Mouse (Mus musculus): Measurements from ENCODE around the gene Gm2001.
"Not testable (repeated sequence)": the region's sequence is repeated elsewhere in the genome, so short reads cannot be mapped to it uniquely, and the experiment has no call there.

The Gm2001 gene

DNA sequence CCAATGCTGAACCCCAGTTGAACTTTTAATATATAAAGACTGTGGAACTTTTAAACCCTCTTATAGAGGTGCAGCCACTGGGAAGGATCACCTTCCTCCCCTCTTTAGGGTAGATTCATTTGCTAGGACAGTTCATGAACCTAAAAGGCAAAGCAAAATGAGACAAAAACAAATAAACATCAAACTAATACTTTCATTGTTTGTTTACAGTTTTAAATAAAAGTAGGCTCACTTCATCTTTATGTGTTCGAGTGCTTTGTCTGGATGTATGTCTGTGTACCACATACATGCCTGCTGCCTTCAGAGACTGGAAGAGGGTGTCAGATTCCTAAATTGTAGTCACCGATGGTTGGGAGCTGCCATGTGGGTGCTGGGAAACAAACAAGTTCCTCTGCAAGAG lies at the start of gene Gm2001:
Gene Gm2001 (minus strand): TSS at position 101 of the 400 bp plus-strand sequence.
- DNase-seq (ENCODE audit: low spot score in 2 of 2): not testable (repeated sequence)

DNA sequence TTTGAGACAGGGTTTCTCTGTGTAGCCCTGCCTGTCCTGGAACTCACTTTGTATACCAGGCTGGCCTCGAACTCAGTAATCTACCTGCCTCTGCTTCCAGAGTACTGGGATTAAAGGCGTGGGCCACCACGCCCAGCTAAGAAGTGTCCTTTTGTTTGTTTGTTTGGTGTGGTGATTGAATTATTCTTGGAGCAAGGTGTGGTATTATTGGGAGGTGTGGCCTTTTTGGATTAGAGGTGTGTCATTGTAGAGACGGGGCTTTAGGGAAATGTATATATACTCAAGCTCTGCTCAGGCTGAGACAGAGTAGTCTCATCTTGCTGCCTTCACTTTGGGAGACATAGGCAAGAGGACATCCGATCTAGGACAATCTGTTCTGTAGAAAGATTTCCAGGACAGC lies 31.6 kb upstream of the Gm2001 start, which contains the start of gene Gm2016:
Gene Gm2016 (plus strand): TSS at position 301 of the 400 bp plus-strand sequence.
- DNase-seq (ENCODE audit: low spot score in 2 of 2): not testable (repeated sequence)

DNA sequence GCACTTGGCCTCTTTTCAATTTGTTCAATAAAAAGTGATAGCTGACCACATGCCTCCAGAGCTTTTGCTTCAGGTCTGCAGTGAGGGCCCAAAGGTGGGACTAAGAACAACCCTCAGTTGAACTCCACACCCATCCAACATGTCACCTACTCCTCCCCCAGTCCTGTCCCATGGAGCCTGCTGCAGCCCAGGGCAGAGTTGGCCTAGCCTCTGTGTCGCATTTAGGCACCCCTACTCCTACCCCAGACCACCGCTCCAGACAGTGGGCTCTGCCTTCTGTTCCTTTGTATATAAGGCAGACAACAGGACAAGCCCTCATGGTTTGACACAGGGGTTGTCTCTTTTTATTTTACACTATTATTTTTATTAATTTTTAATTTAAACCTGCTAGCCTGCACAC lies 21.9 kb upstream of the Gm2001 start:
- DNase-seq (ENCODE audit: low spot score in 2 of 2): not testable (repeated sequence)

DNA sequence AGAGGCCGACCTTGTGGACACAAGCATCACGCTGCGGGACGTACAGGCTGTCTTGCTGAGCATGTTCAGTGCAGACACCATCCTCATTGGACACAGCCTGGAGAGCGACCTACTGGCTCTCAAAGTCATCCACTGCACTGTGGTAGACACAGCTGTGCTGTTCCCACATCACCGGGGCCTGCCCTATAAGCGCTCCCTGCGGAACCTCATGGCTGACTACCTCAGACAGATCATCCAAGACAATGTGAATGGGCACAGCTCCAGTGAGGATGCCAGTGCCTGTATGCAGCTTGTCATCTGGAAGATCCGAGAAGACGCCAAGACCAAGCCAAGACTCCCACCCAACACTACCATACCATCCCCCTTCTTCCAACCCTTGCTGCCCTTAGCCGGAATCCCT lies 21.5 kb upstream of the Gm2001 start:
- not testable (repeated sequence) for DNase-seq (ENCODE audit: low spot score in 2 of 2)

DNA sequence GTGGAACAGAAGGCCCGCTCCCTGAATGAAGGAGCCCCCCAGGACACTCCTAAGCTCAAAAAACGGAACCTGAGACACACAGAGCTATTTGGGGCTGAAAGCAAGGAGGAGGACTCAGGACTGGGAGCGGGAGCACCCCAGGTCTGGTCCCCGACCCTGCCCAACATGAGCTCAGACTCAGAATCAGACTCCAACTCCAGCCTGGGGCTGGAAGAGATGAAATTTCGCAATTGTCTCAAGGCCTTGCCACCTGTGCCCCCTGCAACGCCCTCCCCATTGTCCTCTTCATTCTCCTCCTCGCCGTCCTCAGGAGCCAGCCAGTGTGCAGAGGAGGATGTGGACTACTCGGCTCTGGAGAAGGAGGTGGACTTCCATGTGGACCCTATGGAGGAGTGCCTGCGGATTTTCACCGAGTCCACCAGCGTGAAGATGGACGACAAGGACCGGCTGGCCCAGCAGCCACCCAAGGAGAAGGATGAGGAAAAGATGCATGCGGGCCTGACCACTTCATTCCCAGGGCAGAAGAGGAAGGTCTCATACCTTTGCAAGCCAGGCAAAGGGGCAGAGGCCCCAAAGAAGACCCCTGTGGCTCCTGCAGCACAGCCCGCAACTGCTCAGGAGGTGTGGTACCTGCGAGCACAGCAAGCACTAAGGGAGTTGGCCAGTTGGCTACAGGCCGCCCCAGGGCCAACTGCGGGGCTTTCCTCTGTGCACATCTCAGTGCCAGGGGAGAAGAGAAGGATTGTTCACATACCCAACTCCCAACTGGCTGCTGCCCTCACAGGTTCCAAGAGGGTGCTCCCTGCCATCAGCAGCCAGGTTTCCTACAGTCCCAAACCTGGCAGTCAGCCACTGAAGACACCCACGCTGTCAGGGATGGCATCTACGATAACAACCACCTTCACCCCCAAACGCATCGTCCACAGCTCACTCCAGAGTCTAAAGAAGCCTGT lies 19.9 kb upstream of the Gm2001 start:
- not testable (repeated sequence) for DNase-seq (ENCODE audit: low spot score in 2 of 2)

DNA sequence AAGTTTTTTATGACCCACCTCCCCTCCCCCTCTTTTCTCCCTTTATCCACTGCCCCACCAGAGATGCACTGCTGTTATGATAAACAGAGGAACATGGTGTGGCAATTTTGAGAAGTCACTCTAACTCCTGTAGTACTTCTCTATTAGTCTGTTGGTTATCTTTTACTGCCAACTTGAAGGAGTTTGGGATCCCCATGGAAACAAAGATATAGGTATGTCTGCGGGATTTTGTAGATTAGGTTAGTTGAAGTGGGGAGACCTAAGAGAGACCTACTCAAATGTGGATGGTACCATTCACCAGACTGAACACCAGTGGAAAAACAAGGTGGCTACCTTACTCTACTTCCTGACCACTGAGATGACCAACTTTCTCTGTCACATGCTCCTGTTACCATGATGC lies 13.9 kb upstream of the Gm2001 start:
- not testable (repeated sequence) for DNase-seq (ENCODE audit: low spot score in 2 of 2)

DNA sequence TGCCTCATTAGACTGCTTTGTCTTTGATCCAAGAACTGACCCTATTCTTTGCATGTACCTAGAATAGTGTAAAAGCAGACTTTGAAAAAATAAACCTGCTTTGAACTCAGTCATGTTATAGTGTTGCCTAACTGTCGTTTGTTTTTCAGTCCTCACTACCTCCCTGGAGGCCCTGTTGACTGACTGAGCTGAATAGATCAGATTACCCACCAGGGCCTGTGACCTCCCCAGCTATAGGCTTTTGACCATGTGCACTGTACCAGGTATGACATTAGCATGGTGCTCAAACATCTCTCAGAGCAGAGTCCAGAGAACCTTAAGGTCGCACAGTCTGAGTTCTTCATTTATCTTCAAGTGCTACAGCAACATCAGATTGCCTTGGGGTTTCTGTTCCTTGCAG lies 8.5 kb upstream of the Gm2001 start:
- DNase-seq (ENCODE audit: low spot score in 2 of 2): not testable (repeated sequence)

DNA sequence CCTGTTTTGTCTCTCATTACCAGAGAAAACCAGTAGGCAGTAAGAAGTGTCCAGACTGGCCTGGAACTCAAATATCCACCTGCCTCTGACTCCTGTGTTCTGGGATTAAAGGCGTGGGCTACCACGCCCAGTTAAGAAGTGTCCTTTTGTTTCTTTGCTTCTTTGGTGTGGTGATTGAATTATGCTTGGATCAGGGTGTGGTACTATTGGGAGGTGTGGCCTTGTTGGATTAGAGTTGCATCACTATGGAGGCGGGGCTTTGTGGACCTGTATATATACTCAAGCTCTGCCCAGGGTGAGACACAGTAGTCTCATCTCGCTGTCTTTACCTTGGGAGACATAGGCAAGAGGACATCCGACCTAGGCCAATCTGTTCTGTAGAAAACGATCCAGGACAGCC lies 25.9 kb downstream of the Gm2001 start, which contains the start of gene BB287469:
Gene BB287469 (plus strand): TSS at position 301 of the 400 bp plus-strand sequence.
- DNase-seq (ENCODE audit: low spot score in 2 of 2): not testable (repeated sequence)

DNA sequence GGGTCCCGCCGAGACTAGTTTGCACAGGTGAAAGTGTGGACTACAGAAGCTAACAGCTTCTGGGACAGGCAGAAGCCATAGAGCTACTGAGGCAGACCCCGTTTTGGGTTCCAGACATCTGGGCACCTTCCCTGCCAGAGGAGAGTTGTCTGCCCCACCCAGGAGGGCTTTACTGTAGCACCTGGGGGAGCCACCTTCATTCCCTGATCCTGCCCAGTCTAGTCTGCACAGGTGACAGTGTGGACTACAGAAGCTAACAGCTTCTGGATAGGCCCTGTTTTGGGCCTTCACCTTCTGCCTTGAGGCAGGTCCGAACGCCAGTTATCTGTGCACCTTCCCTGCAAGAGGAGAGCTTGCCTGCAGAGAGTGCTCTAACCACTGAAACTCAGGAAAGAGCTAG lies 44.2 kb downstream of the Gm2001 start:
- DNase-seq (ENCODE audit: low spot score in 2 of 2): not testable (repeated sequence)

DNA sequence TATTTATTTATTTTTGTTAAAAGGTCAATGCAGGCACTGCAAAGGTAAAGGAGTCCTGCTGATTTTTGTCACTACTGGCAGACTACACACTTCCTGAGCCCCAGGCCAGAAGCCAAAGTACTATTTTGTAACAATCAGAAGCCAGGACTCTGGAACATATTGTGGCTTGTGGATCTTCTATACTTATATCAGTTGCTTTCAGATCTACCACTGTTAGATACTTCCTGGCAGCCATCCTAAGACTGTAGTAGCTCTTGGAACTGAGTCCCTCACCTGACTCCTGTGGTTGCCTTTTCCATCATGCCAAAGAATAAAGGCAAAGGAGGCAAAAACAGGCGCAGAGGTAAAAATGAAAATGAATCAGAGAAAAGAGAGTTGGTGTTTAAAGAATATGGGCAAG lies 46.9 kb downstream of the Gm2001 start, which contains the start of gene Gm21936:
Gene Gm21936 (plus strand): TSS at position 301 of the 400 bp plus-strand sequence.
- not testable (repeated sequence) for DNase-seq (ENCODE audit: low spot score in 2 of 2)
